29 mouse cellular contexts compared by ENCODE assay signal in genomic region chr9:114462569-114462968, GRCm38 (mm10). TPM values are rescaled to one million over a fixed set of nuclear protein-coding genes. Genes with fewer than 3 reads are reported as not detected.
"Had no signal": no experiment of that assay in that cellular context is flagged by ENCODE, and none has a peak within 500 bp of the region (broad histone marks: within the 10 kb centered on the region; RNA-seq: fewer than 3 reads in every experiment).

No protein-coding gene starts in this region.

- H3K36me3 ChIP-seq: liver, embryonic 15.5 days had no signal

- H3K27me3 ChIP-seq: limb, embryonic 13.5 days; liver, embryonic 12.5 days; liver, embryonic 15.5 days; lung, embryonic 15.5 days; megakaryocyte, embryonic 14.5 days; midbrain, embryonic 13.5 days; neural tube, embryonic 13.5 days had no signal

- H3K27ac ChIP-seq: kidney, postnatal 0 days; limb, embryonic 10.5 days; limb, embryonic 13.5 days; liver, embryonic 12.5 days; liver, embryonic 15.5 days; lung, embryonic 15.5 days; midbrain, embryonic 10.5 days; midbrain, embryonic 13.5 days; neural tube, embryonic 13.5 days had no signal

- DNase-seq: kidney, adult 18-20 months; layer of hippocampus, postnatal 36 days; liver; lung, adult 18-20 months; lung, postnatal 10 days; lung, postnatal 36 days; thymus, postnatal 36 days had no signal

- H3K4me1 ChIP-seq: limb, embryonic 10.5 days; limb, embryonic 13.5 days; lung, embryonic 15.5 days; midbrain, embryonic 13.5 days; neural tube, embryonic 13.5 days had no signal

- H3K4me3 ChIP-seq: limb, embryonic 10.5 days; limb, embryonic 13.5 days; liver, embryonic 12.5 days; liver, embryonic 15.5 days; lung, embryonic 15.5 days; megakaryocyte, embryonic 14.5 days; midbrain, embryonic 10.5 days; midbrain, embryonic 13.5 days; myocyte; neural tube, embryonic 13.5 days had no signal

- ATAC-seq: intestine, embryonic 16.5 days; liver, embryonic 12.5 days; midbrain, embryonic 13.5 days; midbrain, embryonic 16.5 days had no signal

RNA-seq across cellular contexts. Expression of gene Ccr4, which starts 42.1 kb away (rescaled TPM):
- total RNA-seq: layer of hippocampus, adult 8-10 months; layer of hippocampus, postnatal 10 days; layer of hippocampus, postnatal 36 days; left cerebral cortex, adult 8-10 months; left cerebral cortex, postnatal 14 days; neutrophil, adult 5-6 weeks had no signal
- polyA plus RNA-seq: limb, embryonic 10.5 days; limb, embryonic 13.5 days; liver, embryonic 12.5 days; liver, embryonic 15.5 days; midbrain, embryonic 10.5 days; midbrain, embryonic 13.5 days; midbrain, embryonic 16.5 days; myocyte; neural tube, embryonic 13.5 days had no signal

RNA-seq across cellular contexts. Expression of gene C130032M10Rik, which starts 52.9 kb away (rescaled TPM):
- total RNA-seq: layer of hippocampus, adult 8-10 months; layer of hippocampus, postnatal 10 days; layer of hippocampus, postnatal 36 days; left cerebral cortex, adult 8-10 months; left cerebral cortex, postnatal 14 days; monocyte, adult 5-6 weeks; neutrophil, adult 5-6 weeks had no signal
- polyA plus RNA-seq: liver, embryonic 15.5 days; lung, embryonic 15.5 days; midbrain, embryonic 13.5 days; midbrain, embryonic 16.5 days; neural tube, embryonic 13.5 days; small intestine, adult 2 months; spleen, adult 2 months; urinary bladder, adult 2 months had no signal
